Mouse (Mus musculus) cerebellum, adult 9-10 months (tissue): Measurements from ENCODE around the gene Gas8.
A peak's percentile ranks its signal among the peaks of the same experiment; 100 is the strongest.
"Not testable (repeated sequence)": the region's sequence is repeated elsewhere in the genome, so short reads cannot be mapped to it uniquely, and the experiment has no call there.

ENCODE experiments used
- DNase-seq: peaks from one replicate; pipeline ENCODE4 v3.0.0; 2022

Gas8 gene

DNA sequence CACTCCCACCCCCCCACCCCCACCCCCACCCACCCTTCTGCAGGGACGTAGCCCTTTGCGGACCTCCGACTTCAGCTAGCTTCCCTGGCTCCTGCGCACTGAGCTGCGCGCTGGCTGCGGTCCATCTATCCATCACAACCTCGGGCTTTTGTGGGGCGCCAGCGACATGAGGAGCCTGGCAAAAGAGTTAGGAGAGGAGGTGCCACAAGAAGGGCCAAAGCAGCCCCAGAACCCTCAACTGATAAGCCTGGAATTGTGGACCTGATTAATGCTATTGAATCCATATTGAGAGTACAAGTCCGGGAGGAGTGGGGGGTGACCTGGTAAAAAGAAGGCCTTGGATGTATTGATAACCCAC, 3.1 kb upstream of the Gas8 start:
- peak; percentile 47 for DNase-seq

DNA sequence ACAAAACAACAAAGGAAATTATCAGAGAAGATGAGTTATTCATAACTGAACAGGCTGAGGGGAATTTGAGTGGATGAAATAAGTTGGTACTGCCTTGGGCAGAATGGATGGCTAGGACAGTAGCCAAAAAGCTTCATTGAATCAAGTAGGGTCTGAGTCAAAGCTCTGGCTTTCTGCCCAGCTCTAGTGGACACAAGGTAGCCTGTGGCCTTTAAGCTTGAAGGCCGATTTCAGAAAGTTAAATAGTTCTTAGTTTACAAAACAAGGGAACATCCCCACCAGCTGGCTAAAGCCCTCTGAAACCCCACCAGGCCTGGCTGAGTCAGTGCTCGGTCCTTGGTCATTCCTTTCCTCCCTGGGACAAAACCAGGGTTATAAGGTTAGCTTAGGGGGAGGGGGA, 2.0 kb upstream of the Gas8 start:
- no peak for DNase-seq

DNA sequence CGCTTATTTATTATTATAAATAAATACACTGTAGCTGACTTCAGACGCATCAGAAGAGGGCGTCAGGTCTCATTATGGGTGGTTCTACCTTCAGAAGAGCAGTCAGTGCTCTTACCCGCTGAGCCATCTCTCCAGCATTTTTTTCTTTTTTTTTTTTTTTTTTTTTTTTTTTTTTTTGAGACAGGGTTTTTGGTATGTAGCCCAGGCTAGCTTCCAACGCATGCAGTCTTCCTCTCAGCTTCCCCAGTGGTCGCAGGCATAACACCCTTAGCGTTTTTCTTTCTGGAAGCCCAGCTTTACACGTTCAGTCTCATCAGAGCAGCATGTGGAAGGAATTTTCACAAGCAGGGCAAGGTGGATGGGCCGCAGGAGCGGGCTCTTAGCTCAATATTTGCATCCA, 462 bp upstream of the Gas8 start:
- DNase-seq, result no peak

DNA sequence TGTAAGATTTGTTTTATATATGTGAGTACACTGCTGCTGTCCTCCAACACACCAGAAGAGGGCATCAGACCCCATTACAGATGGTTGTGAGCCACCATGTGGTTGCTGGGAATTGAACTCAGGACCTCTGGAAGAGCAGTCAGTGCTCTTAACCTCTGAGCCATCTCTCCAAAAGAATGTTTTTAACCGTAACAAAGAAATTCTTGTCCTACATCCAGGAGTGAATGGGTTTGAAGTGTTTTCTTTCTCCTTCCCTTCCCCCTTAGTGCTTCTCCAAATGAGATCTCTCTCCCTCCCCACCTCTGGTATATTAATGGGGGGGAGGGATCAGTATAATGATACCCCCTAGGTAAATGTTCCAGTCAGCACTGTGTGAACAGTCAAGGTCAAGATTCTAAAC, 1.4 kb downstream of the Gas8 start:
- DNase-seq, result not testable (repeated sequence)

DNA sequence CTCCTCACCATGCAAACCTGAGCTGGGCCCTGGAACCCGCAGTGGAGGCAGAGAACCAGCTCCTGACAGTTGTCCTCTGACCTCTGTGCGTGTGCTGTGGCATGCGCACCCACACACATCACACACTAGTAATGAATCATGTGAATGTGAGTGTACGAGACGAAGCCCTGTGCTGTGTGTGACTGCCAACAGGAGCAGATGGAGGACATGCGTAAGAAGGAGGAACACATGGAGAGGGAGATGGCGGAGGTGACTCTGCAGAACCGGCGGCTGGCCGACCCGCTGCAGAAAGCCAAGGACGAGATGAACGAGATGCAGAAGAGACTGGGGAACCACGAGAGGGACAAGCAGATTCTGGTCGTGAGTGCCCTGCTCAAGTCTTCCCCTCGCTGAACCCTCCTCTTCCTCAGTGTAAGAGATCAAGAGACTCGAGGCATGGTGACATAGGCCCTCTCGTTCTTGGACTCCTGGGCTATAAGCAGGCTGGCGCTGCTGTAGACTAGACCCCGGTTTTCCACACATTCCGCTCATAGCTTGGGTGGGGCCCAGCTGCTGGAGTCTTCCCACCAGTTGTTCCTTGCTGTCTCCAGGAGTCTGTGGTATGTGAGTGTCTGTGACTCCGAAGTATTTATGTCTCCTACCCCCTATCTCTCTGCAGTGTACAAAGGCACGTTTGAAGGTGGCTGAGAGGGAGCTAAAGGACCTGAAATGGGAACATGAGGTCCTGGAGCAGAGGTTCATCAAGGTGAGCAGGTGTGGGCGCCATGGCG, 9.3 kb downstream of the Gas8 start:
- DNase-seq, result no peak

DNA sequence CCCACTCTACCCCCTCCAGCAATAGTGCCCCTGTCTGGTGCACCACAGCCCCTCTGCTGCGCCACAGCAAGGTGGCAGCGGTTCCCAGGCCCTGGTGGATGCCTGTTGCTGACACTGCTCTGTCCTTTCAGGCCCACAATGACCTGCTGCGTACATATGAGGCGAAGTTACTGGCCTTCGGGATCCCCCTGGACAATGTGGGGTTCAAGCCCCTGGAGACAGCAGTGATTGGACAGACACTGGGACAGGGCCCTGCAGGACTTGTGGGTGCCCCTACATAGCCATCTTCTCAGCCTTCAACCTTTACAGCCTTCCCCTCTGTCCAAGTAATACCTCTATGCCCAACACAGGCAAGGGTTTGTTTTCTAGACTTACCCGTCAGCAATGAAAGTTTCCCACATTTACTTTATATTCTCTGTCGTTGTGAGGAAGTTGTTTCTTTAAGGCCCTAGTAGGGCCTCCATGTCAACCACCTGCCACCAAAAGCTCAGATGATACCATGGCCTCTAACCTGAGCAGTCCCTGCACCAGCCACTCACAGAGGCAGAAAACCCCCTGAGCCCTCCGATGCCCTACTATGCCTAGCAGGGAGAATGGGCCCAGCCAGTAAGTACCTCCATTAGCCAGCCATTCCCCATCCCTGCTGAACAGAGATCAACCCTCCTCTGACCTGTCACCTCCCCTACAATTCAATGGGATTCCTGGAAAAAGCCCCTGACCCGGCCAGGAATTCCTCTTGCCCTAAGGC, 17.8 kb downstream of the Gas8 start:
- DNase-seq, result no peak

DNA sequence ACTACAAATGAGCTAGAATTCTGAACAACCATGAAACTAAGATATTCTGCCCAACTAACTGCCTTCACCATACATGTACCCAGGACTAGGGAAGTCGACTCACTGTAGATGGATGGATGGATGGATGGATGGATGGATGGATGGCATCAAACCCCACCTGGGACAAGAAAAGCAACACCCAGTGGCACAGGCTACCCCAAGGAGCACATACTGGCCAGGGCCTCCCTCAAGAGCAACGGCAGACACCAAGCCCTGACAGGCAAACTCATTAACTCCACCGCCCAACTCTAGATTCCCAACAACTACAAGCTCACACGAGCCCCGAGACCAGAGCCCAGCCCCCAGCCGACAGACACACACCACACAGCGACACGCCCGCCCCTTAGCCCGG, 18.4 kb downstream of the Gas8 start:
- DNase-seq, result peak; percentile 1

DNA sequence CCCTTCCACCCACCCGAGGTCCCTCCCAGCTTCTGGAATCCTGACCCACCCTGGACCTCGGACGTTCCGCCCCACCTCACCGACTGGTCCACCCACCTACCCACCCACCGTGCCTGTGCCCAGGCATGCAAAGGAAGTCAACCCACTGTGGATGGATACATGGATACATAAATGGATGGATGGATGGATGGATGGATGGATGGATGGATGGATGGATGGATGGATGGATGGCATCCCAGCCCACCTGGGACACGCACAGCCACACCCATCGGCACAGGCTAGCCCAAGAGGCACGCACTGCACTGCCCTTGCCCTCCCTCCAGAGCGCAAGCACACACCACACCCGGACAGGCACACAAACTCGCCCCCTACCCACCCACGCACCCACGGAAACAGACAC, 19.0 kb downstream of the Gas8 start:
- DNase-seq, result peak; percentile 36

DNA sequence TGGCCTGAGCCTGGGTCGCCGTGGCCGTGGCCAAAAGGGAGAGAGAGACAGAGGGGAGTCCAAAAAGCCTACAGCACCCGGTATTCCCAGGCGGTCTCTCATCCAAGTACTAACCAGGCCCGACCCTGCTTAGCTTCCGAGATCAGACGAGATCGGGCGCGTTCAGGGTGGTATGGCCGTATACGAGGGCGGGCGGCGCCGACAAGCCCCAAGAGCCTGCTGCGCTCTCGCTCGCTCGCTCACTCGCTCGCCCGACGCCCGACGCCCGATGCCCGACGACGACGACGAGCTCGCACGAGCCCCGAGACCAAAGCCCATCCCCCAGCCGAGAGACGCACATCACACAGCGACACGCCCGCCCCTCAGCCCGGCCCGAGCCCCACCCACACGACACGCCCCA, 45.6 kb downstream of the Gas8 start:
- not testable (repeated sequence) for DNase-seq

DNA sequence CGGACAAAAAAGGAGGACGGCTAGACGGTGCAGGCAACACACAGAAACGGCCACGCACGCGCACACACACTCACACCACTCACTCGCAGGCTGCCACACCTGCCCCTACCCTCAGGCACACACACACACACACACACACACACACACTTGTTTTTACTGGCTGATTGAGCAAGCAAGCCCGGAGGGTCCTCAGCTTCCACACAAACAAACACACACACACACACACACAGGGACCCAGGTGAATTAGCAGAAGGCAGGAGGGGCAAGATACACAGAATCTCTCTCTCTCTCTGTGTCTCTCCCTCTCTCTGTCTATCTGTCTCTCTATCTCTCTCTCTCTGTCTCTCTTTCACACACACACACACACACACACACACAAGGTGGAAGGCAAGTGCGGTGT, 56.8 kb downstream of the Gas8 start:
- peak; percentile 5 for DNase-seq
